Mouse (Mus musculus): ENCODE measurements around the gene Tmem221.

Tmem221 gene

GRCm38 (mm10) chr8:71558071-71558957 is at the start of gene Tmem221:
TSS of gene Tmem221 (minus strand) at chr8:71558871.
- no peak for DNase-seq

DNA sequence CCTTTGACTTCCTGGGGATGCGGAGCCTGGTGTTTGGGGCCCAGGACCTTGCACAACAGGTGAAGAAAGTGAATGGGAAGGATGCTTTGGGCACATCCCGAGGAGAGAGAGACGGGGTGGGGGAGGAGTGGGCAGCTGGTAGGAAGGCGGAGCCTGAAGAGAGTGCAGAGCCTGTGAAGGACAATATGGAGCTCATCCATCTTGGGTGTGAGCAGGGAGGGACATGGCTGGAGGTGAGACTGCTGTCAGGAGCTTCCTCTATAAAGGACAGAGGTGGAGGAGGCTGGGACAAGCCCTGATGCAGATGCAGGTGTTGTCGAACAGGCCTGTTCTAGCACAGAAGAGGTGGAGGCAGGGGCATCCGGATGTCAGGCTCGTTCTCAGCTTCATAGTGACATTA is 45.4 kb upstream of the Tmem221 start:
- no peak for DNase-seq

GRCm38 (mm10) chr8:71602666-71603334 is 44.1 kb upstream of the Tmem221 start:
- DNase-seq = no peak

DNA sequence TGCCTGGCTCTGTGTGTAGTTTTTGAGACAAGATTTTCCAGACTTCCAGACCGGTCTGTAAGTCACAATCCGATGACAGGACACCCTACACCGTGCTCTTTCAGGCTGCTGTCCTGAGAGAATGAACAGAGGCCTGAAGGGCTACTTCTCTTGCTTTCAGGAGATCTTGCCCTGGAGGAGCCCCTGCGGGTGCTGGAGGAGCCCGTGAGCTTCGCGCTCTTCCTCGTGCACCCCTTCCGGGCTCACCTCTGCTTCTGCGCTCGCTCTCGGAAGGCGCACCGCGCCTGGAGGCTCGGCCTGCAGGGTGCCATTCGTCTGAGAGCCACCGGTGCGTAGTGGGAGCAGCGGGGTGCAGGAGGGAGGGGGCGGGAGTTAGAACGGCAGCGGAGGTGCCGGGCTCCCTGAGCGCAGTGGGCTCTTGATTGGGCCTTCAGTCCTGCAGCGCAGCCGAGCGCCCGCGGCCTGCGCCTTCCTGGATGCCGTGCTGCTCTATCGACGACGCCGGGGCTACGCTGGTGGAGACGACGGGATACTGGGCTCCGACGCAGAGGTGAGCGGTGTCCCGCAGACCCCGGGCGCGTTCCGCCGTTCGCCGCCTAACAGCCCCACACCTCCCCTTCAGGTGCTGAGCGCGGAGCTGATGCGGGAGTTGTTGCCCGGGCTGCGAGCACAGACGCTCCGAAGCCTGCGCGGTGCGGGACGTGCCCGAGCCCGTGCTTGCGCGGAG is 43.4 kb upstream of the Tmem221 start:
- DNase-seq = no peak

GRCm38 (mm10) chr8:71598841-71599240 is 40.2 kb upstream of the Tmem221 start:
- DNase-seq = no peak

DNA sequence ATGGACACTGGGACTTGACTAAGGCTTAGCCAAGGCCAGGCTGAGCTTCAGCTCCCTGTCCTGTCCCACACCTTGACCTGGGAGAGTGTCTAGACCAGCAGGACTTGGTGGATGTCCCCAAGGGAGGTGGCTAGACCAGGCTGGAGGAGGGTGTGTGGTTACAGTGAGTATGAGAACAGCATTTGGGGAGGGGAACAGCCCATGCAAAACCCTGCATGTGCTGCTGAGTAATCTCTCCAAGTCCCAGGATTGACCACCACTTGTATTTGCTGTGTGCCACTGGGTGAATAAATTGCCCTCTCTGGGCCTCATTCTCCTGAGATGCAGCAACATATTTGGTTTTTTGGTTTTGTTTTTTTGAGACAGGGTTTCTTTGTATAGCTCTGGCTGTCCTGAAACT is 39.7 kb upstream of the Tmem221 start:
- no peak for DNase-seq

- DNase-seq = no peak
Observed at GRCm38 (mm10) chr8:71597451-71597850, 38.8 kb upstream of the Tmem221 start, which contains the start of gene Fam129c. TSS of gene Fam129c (plus strand) at chr8:71597648.

DNA sequence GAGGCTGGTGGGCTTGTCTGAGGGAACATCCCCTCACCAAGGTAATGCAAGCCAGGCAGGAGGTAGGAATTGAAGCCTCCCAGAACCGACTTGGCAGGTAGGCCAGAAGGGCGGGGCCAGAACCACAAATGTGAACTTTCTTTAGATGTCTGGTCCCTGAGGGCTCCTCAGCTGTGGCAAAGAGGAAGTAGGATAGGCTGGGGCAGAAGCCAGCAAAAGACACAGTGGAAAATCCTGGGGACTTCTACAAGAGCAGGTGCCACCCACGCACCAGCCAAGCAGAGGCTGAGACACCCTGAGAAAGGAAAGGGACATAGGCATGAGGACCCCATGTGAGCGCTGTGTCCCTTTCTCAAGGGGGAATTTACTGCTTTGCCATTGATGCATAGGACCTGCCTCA is 38.1 kb upstream of the Tmem221 start:
- no peak for DNase-seq

DNA sequence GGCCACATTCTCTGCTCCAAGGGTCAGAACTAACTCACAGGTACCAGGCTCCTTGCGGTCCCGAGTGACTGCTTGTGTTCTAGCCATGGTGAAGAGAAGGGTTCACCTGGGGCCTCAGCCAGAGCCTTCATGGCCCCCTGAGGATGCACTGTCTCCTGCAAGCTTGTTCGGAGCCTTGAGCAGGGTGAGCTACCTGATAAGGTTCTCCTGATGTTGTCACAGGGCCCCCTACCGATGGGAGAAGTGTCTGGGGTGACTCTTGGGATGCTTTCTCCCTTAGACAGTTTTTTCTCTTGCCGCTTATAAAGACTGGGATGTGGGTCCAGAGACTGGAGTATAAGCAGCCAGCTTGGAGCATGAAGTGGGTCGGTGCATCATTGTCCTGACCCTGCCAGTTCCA is 37.7 kb upstream of the Tmem221 start:
- DNase-seq = no peak

GRCm38 (mm10) chr8:71595862-71596261 is 37.2 kb upstream of the Tmem221 start:
- peak; percentile 94 for DNase-seq

DNA sequence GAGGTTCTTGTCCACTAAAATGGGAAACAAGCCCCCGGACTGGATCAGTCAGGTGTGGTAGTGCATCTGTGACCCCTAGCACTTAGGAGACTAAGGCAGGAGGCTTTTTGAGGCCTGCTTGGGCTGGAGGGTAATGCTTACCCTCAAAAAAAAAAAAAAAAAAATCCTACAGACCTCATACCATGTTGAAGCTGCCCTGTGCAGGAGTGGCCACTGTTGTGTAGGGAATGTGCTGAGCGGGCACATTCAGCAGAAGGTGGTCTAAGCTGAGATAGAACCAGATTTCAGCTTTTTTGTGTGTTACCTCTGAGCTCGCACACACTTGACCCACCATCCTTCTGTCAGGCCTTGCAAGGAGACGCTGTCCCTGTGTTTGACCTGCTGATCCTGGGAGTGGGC is 35.7 kb upstream of the Tmem221 start:
- no peak for DNase-seq

- DNase-seq = no peak
Observed at GRCm38 (mm10) chr8:71593556-71594323, 35.1 kb upstream of the Tmem221 start.

DNA sequence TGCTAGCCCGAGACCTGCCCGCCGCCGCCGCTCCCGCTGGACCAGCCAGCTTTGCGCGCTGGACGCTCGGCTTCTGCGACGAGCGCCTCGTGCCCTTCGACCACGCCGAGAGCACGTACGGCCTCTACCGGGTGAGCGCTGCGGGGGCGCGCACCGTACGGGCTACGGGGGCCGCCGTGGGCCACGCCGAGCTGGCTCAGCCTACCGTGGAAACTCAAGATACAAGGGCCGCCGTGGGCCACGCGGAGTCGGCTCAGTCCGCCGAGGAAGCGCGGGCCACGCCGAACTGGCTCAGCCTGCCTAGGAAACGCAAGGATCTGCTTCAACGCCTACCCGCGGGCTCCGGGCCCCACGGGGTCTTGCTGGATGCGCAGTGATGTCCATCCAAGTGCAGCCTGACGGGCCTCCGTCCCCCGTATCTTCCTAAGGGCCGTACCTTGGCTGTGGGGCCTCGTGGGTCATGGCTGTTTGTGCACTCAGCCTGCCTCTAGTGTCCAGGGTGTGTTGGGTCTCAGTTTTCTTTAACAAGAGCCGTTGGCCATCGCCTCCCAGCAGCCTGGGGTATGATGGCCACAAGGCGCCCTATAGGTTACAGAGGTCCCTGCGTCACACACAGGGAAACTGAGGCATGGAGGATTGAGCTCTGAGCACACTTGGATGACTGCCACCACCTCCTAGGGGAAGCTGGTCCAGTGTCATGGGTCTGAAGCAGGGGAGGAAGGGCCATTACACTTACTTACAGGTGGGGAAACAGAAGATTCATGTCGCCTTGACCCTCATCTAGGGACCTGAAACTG is 33.9 kb upstream of the Tmem221 start:
- DNase-seq = peak; percentile 80

GRCm38 (mm10) chr8:71591471-71592373 is 33.1 kb upstream of the Tmem221 start, which contains the start of gene Pgls:
TSS of gene Pgls (plus strand) at chr8:71592176.
- DNase-seq = peak; percentile 96

DNA sequence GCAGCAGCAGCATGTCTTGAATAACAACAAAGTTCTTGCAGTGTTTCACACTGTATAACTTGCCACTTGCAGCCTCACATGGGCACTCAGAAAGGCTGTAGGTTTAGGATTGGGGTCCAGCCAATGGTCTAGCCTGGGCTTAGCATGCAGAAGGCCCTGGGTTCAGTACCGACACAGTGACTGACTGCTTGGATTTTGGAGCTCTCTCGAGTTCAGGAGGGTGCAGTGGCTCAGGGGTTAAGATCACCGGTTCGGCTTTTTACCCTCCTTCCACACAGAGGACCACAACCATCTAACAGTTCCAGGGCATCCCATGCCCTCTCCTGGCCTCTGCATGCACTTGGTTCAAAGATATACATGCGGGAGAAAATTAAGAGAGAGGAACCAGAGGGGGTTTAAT is 32.3 kb upstream of the Tmem221 start:
- no peak for DNase-seq

DNA sequence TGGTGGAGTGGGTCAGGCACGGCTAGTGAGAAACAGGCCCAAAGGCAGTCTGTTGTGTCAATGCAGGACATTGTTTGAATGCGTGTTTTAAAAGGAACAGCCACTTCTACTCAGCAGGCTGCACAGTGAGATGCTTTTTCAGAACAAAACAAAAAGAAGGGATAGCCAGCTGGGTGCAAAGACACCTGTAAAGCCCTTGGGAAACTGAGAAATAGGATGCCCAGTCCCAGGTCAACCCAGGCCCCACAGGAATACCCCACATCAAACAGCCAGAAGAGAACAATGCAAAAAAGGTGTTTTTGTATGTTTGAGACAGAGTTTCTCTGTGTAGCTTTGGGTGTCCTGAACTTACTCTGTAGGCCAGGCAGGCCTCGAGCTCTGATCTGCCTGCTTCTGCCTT is 30.1 kb upstream of the Tmem221 start:
- DNase-seq = no peak

- DNase-seq = peak; percentile 63
Observed at GRCm38 (mm10) chr8:71586891-71587290, 28.2 kb upstream of the Tmem221 start.

DNA sequence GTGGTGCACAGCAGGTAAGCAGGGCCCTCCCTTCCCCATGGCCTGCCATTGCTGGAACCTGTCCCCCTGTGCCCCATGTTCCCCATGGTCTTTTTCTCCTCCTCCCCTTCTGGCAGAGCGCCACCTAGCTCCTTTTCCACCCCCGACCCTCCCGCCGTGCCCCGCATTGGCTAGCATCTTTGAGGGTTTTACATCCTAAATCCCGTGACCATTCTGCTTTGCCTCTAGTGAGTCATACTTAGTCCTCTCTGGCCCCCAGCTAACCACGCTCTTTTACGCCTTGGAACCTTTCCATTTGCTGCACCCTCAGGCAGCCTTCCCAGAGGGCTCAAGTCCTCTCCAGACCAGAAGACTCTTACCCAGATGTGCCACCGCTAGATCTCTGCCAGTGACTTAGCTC is 21.5 kb upstream of the Tmem221 start:
- DNase-seq = no peak

DNA sequence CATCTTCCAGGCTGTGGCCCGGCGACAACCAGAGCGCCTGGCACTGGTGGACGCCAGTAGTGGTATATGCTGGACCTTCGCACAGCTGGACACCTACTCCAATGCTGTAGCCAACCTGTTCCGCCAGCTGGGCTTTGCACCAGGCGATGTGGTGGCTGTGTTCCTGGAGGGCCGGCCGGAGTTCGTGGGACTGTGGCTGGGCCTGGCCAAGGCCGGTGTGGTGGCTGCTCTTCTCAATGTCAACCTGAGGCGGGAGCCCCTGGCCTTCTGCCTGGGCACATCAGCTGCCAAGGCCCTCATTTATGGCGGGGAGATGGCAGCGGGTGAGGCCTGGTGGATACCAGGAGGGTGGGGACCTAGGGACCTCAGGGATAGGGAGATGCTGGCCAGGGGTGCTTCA is 20.8 kb upstream of the Tmem221 start:
- no peak for DNase-seq

- DNase-seq = no peak
Observed at GRCm38 (mm10) chr8:71579009-71579408, 20.3 kb upstream of the Tmem221 start.
